Mouse (Mus musculus) embryo, embryonic 9.5 days (tissue): Measurements from ENCODE around the gene Zcchc17.

Experiments used
- DNase-seq: peaks from one replicate; pipeline ENCODE4 v3.0.0-alpha.2; 2017; ENCODE audit errors: extremely low spot score

The Zcchc17 gene

DNA sequence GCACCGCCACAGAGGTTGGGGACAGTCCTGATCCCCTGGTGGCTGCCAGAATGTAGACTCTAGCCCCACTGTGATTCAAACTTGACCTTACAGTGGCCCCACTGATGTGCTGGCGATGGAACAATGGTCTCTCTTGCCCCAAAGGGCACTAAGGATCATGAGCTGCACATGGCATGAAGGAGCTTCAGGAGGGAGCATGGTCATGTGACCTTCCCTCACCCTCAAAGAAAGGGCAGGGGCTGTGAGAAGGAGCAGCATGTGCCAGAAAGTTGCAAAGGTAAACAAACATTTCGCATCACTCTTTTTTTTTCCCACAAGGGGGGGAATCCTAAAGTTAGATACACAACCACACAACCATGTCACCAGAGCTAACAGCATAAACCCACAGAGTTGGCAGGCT lies 41.6 kb downstream of the Zcchc17 start:
- DNase-seq: no peak

DNA sequence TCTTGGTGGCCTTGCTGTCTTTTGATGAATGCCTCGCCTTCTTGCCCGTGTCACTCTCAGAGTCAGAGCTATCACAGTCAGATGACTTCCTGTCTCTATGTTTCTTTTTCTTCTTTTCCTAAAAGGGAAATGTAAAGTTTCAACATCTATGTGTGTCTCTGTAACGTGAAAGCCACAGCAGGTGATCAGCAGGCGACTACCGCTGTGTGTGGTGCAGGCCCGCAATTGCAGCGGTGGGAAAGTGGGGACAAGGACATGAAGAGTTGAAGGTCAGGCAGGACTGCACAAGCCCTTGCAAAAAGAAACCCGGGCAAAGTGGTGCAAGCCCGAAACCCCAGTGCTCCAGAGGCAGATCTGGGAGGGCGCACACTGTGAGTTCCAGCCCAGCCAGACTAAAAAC lies 43.1 kb downstream of the Zcchc17 start:
- DNase-seq: no peak

DNA sequence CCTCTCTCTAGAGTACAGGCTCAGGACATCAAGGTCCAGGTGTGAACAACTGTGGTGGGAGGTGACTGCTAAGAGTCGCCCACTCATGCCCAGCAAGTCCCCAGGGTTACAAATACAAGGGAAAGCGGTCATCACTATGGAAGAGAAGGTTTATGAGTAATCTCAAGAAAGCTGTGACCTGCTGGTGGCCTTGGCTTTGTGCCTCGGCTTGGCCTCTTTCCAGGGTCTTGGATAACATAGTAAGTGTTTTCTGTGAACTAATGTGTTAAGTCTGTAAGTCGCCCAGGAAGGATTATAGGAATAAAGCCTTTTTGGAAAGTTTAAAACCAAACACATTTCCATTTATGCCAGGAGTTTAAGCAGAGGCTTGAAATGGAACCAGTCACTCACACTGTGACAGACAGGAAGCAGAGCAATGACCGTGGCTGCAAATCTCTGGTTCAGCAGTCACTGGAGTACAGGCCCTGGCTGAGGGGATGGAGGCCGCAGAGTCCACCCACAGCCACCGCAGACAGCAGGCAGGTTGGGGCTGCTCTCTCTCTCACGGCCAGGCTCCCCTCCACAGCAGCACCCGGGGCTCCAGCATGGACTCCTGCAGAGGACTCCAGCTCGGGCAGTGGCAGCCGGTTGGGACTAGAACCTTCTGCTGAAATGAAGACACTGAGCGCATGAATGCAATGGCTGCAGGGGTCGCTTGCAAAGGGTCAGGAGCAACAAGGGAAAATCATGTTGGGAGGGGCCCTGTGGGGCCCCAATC lies 43.8 kb downstream of the Zcchc17 start:
- DNase-seq: no peak

- DNase-seq: no peak
These were observed 46.2 kb downstream of the Zcchc17 start for GRCm38 (mm10) chr4:130313552-130313951.

DNA sequence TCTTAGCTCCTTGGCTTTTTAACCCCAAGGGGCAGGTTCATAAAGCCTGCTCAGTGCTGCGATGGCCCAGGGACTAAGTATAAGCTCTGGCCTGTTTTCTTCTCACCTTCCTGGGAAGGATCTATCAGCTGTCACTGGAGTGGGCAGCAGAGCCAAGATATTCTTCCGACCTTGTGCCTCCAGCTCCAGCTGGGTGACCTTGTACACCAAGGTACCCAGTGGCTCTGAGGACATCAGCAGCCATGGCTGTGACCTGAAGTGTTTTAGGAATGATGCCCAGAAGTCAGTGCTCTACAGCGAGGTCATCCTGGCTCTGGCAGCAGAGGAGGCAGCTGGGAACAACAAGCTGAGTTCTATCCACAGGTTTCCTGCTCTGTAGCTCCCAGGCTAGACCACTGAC lies 47.2 kb downstream of the Zcchc17 start:
- no peak for DNase-seq

GRCm38 (mm10) chr4:130309254-130309653 lies 50.5 kb downstream of the Zcchc17 start:
- DNase-seq: no peak

GRCm38 (mm10) chr4:130308231-130309081 lies 51.3 kb downstream of the Zcchc17 start, which contains the start of the genes Fabp3 and Gm10570:
TSS of gene Fabp3 (plus strand) at chr4:130308595.
TSS of gene Gm10570 (minus strand) at chr4:130308674.
- DNase-seq: peak; percentile 61

- peak; percentile 70 for DNase-seq
These were observed 51.9 kb downstream of the Zcchc17 start for GRCm38 (mm10) chr4:130307851-130308230.

DNA sequence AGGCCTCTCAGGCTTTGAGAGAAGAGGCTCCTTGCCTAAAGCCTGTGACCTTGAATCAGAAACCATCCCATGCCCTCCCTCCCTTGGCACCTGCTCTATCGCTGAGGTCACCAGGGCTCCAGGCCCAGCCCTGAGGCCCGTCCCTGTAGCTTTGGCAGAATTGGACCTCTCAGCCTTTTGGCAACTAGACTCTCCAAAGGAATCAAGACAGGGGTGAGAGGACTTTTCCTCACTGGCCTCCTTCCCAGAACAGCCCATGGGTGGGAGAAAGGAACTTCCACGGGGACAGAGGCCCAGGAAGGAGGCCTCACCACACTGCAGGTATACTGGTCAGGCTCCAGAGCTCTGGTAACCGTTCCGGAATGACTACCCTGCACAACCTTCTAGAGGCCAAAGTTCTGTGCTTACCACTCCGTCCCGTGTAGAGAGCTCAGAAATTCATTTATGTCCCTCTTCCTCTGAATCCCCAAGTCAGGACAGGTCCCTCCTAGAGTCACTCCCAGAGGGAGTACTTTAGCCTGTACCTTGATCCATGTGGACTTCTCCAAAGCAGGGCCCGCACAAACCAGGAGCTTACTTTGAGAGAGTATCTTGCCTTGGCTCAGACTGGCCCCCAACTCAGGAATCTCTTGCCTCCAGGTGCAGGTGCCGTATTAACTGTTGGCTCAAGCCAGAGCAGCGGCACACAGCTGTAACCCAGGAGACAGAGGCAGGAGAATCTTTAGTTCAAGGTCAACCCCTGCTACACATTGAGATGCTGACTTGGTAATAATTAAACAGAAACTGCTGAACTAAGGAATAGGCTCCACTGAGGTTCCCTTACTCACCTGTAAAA lies 52.7 kb downstream of the Zcchc17 start:
- no peak for DNase-seq

GRCm38 (mm10) chr4:130304746-130305145 lies 55.0 kb downstream of the Zcchc17 start:
- DNase-seq: no peak

DNA sequence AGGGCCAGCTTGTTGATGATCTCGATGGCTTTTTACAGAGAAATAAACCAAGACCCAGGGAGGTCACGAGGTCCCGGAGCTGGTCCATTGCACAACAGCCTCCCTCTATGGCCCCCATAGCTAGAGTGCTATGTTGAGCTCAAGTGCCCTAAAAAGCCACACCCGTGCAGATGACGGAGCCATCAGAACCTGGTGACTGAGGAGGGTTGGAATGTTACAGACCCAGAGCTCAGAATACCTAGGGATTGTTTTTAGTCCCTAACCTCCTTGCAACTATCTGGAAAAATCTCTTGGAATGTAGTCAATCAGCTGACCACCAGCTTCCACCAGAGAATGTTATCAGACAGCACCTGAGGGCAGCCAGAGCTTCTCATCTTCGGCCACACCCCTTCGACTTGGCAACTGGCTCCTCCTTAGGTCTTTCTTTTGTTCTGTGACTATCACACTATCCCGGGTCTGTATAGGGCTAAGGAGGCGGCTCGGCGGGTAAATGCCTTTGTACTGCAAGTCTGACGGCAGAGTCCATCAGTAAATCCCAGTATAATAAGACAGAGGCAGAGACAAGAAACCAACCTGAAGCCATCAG lies 57.4 kb downstream of the Zcchc17 start:
- DNase-seq: no peak

GRCm38 (mm10) chr4:130299629-130300018 lies 60.1 kb downstream of the Zcchc17 start:
- DNase-seq: no peak

DNA sequence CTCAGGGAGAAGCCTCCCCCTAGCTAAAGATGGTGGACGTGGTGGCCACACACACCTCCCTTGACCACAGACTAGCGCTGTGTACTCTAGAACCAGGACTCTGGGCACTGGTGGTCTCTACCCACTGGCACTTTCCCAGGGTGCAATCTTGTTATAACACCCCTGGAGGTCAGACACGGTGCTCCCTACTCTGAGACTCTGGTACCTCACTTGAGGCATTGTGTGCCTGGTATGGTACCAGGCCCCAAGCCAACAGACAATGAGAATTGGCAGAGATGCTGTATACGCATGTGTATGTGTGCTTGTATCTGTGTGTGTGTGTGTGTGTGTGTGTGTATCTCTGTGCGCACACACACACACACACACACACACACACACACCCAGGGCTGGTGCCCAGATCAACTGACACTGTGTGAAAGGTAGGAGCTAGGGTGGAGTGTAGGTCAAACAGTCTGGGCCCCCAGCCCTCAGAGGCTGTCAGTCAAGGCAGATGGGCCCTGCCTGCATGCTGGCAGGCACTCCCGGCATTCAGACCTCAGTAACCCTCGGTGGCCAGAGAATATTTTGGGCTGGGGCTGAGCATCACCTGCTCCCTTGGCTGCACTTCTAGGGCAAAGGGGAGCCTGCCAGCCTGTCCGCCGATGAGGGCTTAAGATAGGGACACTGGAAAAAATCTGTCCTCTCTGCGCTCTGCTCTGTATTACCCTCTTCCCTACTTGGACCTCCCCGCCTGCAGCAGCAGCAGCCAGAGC lies 60.7 kb downstream of the Zcchc17 start:
- DNase-seq: no peak

- peak; percentile 54 for DNase-seq
These were observed 62.6 kb downstream of the Zcchc17 start for GRCm38 (mm10) chr4:130297123-130297529.

DNA sequence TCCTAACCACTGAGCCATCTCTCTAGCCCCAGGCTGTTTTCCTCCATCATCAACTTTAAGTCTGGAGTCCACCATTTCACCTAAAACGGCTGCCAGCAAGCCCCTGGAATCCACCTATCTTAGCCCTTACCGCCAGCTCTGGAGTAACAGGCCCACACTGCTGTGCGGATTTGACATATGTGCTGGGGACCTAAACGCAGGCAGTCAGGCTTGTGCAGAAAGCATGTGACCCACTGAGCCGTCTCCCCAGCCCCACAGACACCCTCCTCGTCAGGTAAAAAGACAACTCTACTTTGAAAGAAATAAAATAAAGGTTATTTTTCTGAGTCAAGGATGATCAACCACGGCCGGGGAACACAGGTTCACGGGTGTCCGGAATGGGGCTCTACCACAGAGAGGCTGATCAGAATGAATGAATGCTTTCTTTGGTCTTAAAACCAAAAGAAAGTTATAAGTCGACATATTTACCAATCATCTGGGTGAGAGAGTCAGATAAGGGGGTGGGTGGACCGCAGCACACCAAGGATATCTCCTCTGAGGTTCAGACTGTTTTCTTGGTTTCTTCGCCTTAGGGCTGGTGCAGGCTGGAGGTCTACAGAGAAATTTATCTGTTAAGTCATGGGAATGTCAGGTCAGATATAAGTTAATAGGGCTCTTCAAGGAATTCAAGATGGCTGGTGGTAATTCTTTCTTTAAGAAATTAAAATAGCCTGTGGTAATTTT lies 63.3 kb downstream of the Zcchc17 start:
- no peak for DNase-seq

- no peak for DNase-seq
These were observed 64.5 kb downstream of the Zcchc17 start for GRCm38 (mm10) chr4:130295047-130295745.

DNA sequence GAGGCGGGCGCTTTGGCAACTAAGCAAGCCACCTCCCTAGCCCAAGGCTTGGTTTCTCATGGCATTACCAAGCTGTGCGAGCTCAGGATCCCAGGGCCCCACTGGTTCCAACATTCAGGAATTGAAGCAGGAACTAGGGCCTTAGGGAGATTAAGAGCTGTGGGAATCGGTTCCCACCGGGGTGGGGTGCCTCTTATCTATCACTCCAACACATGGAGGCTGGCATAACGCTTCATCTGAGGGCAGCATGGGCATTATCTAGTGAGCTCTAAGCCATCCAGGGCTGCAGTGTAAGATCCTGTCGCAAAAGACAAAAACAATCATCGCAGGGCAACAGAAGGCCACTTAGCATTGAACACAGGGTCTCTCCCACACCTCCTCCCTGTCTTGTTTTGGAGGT lies 65.2 kb downstream of the Zcchc17 start:
- DNase-seq: no peak

GRCm38 (mm10) chr4:130292271-130292670 lies 67.5 kb downstream of the Zcchc17 start:
- DNase-seq: peak; percentile 80

GRCm38 (mm10) chr4:130289824-130290223 lies 69.9 kb downstream of the Zcchc17 start:
- no peak for DNase-seq

- DNase-seq: no peak
These were observed 73.2 kb downstream of the Zcchc17 start for GRCm38 (mm10) chr4:130286531-130286930.
